Mouse (Mus musculus) MEL (cell line): ENCODE results near the gene Tnfaip8l2.
"Not testable (repeated sequence)": the region's sequence is repeated elsewhere in the genome, so short reads cannot be mapped to it uniquely, and the experiment has no call there.

Source experiments
- CTCF ChIP-seq, 3 experiments: IDR thresholded peaks in 2 of 3; conservative IDR thresholded peaks in 1 of 3; 2 replicates each; pipeline ENCODE4 v1.5.1; 2011 to 2012; ENCODE audit warnings: low read length in 3 of 3, low read depth in 2 of 3, mild to moderate bottlenecking in 2 of 3, improper control_type of control experiment in 1 of 3, inconsistent platforms in 1 of 3, mixed read lengths in 1 of 3, moderate library complexity in 1 of 3; ENCODE audit not compliant: control insufficient read depth in 1 of 3, insufficient read depth in 1 of 3, poor library complexity in 1 of 3, severe bottlenecking in 1 of 3
- E2F4 ChIP-seq: IDR thresholded peaks from 2 replicates; pipeline ENCODE4 v1.6.1; 2011; ENCODE audit warnings: low read depth, low read length, improper control_type of control experiment, borderline replicate concordance
- HCFC1 ChIP-seq: IDR thresholded peaks from 2 replicates; pipeline ENCODE4 v1.6.1; 2012; ENCODE audit warnings: low read depth, mild to moderate bottlenecking, inconsistent platforms, low read length, improper control_type of control experiment, moderate library complexity
- MAFK ChIP-seq: IDR thresholded peaks from 2 replicates; pipeline ENCODE4 v1.6.1; 2011; ENCODE audit warnings: low read depth, mild to moderate bottlenecking, low read length, improper control_type of control experiment, borderline replicate concordance
- MAX ChIP-seq: IDR thresholded peaks from 2 replicates; pipeline ENCODE4 v1.6.1; 2011; ENCODE audit warnings: low read length, improper control_type of control experiment
- MEF2A ChIP-seq: IDR thresholded peaks from 2 replicates; pipeline ENCODE4 v1.6.1; 2014; ENCODE audit warnings: low read depth, mild to moderate bottlenecking, inconsistent platforms, low read length, improper control_type of control experiment; ENCODE audit not compliant: poor library complexity, insufficient replicate concordance, severe bottlenecking; ENCODE audit errors: extremely low read depth
- POLR2A ChIP-seq, 2 experiments: IDR thresholded peaks; 2 replicates each; pipeline ENCODE4 v1.6.1; 2011 to 2012; ENCODE audit warnings: low read length in 2 of 2, mild to moderate bottlenecking in 2 of 2, control low read depth in 1 of 2, improper control_type of control experiment in 1 of 2, low read depth in 1 of 2, moderate library complexity in 1 of 2; ENCODE audit not compliant: control insufficient read depth in 1 of 2, insufficient read depth in 1 of 2, poor library complexity in 1 of 2
- POLR2AphosphoS5 ChIP-seq: IDR thresholded peaks from 2 replicates; pipeline ENCODE4 v1.6.1; 2012; ENCODE audit warnings: low read depth, borderline replicate concordance, mild to moderate bottlenecking, inconsistent platforms, low read length, moderate library complexity, mixed read lengths
- SIN3A ChIP-seq: IDR thresholded peaks from 2 replicates; pipeline ENCODE4 v1.6.1; 2012; ENCODE audit warnings: low read length, improper control_type of control experiment, inconsistent platforms
- UBTF ChIP-seq: IDR thresholded peaks from 2 replicates; pipeline ENCODE4 v1.6.1; 2012; ENCODE audit warnings: low read depth, mild to moderate bottlenecking, inconsistent platforms, low read length, improper control_type of control experiment, moderate library complexity, borderline replicate concordance; ENCODE audit not compliant: insufficient read depth
- USF1 ChIP-seq: IDR thresholded peaks from 2 replicates; pipeline ENCODE4 v1.6.1; 2014; ENCODE audit warnings: low read depth, mild to moderate bottlenecking, inconsistent platforms, low read length, improper control_type of control experiment, moderate library complexity
- USF2 ChIP-seq, 2 experiments: IDR thresholded peaks; 2 replicates each; pipeline ENCODE4 v1.6.1; 2011 to 2012; ENCODE audit warnings: improper control_type of control experiment in 2 of 2, low read length in 2 of 2, borderline replicate concordance in 1 of 2, inconsistent platforms in 1 of 2, low read depth in 1 of 2, mild to moderate bottlenecking in 1 of 2; ENCODE audit not compliant: insufficient read depth in 1 of 2
- ZC3H11A ChIP-seq: IDR thresholded peaks from 2 replicates; pipeline ENCODE4 v1.6.1; 2012; ENCODE audit warnings: low read depth, mild to moderate bottlenecking, inconsistent platforms, low read length, improper control_type of control experiment
- ZKSCAN1 ChIP-seq: IDR thresholded peaks from 2 replicates; pipeline ENCODE4 v1.6.1; 2012; ENCODE audit warnings: low read depth, mild to moderate bottlenecking, inconsistent platforms, low read length, improper control_type of control experiment, moderate library complexity

GRCm38 (mm10) chr3:95107308-95107707 is 34.9 kb downstream of the Tnfaip8l2 start:
- TF ChIP-seq HCFC1; E2F4; MAX; POLR2AphosphoS5; ZC3H11A; MAFK; SIN3A; POLR2A (IDR thresholded peaks at IDR 0.05; ENCODE audit: control insufficient read depth in 1 of 2, insufficient read depth in 1 of 2, low read depth in 1 of 2, low read length in 2 of 2, poor library complexity in 1 of 2); UBTF; CTCF (IDR thresholded peaks at IDR 0.05 in 2 of 3, conservative IDR thresholded peaks at IDR 0.05 in 1 of 3; ENCODE audit: control insufficient read depth in 1 of 3, insufficient read depth in 1 of 3, low read depth in 2 of 3, low read length in 3 of 3, poor library complexity in 1 of 3, severe bottlenecking in 1 of 3); ZKSCAN1; USF2 (IDR thresholded peaks at IDR 0.05; ENCODE audit: borderline replicate concordance in 1 of 2, insufficient read depth in 1 of 2, low read depth in 1 of 2, low read length in 2 of 2); USF1; MEF2A: not testable (repeated sequence)
